ENCODE assay signal across 11 mouse cellular contexts in the genomic region with DNA sequence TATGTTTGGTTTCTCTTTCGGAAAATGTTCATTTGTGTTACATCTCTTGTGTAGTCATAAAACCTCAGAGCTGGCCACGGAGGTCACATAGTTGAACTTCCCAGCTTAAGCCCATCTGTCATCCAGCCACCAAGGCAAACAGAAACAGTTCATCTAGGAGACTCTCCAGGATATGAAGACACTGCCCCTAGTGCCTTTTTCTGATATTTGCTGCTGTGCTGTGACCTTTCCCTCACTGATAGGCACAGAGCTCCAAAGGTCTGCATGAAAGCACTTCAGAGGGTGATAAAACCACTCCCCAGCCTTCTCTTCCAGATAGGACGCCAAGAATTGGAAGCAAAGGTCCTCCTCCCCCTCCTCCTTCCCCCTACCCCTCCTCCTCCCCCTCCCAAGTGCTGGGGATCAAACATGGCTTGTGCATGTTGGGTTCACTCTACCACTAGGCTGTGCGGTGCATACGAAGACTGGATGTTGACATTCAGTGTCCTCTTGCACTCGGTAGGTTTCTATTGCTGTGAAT. TPM values are rescaled to one million over a fixed set of nuclear protein-coding genes. Genes with fewer than 3 reads are reported as not detected.
A peak's percentile ranks its signal among the peaks of the same experiment; 100 is the strongest.
DNase-seq lines count a peak whose midpoint lies in the region; ATAC-seq and TF ChIP-seq lines count a peak whose summit lies in the region.
"Had no signal": no experiment of that assay in that cellular context is flagged by ENCODE, and none has a peak within 500 bp of the region (broad histone marks: within the 10 kb centered on the region; RNA-seq: fewer than 3 reads in every experiment).

No protein-coding gene starts in this region.

- no peak overlapping the region for H3K27ac ChIP-seq in neural tube, embryonic 15.5 days (replicated peaks)
- no peak overlapping the region for H3K27ac ChIP-seq in liver, embryonic 13.5 days
- peak overlapping the region; percentile 13; the same call in 1 of the 2 replicates for H3K27ac ChIP-seq in stomach, postnatal 0 days (replicated peaks)
- H3K27ac ChIP-seq: macrophage had no signal

- H3K9ac ChIP-seq in neural tube, embryonic 15.5 days (replicated peaks): no peak overlapping the region
- H3K9ac ChIP-seq in liver, embryonic 13.5 days: no peak overlapping the region
- no peak overlapping the region for H3K9ac ChIP-seq in stomach, postnatal 0 days (ENCODE audit: low read length)

- no peak overlapping the region for H3K4me3 ChIP-seq in neural tube, embryonic 15.5 days (replicated peaks)
- H3K4me3 ChIP-seq in liver, embryonic 13.5 days (replicated peaks): no peak overlapping the region
- H3K4me3 ChIP-seq in stomach, postnatal 0 days (ENCODE audit: low read depth, low read length): no peak overlapping the region
- H3K4me3 ChIP-seq: embryonic facial prominence, embryonic 12.5 days had no signal

- DNase-seq in adrenal gland, adult (ENCODE audit: inconsistent age in 2 of 2, low spot score in 1 of 2): peak; percentile 42 to 83
- DNase-seq in adrenal gland, postnatal 25 days: no peak
- peak; percentile 19 for DNase-seq in neural tube, embryonic 10.5 days (ENCODE audit: extremely low spot score, low spot score)
- no peak for DNase-seq in liver, embryonic 13.5 days
- peak; percentile 53 for DNase-seq in stomach, postnatal 0 days (ENCODE audit: low spot score)
- DNase-seq in urinary bladder, adult 2 months (ENCODE audit: low spot score): no peak
- DNase-seq in cerebellum, postnatal 36 days: no peak
- DNase-seq: gastrocnemius, postnatal 14 days had no signal

- peaks cover 19% of the 10 kb centered on the region for H3K4me1 ChIP-seq in neural tube, embryonic 15.5 days
- H3K4me1 ChIP-seq in liver, embryonic 13.5 days (replicated peaks): peaks cover 19% of the 10 kb centered on the region; the same call in 1 of the 2 replicates
- peaks cover 3% of the 10 kb centered on the region; the same call in 1 of the 2 replicates for H3K4me1 ChIP-seq in stomach, postnatal 0 days (replicated peaks; ENCODE audit: control insufficient read depth, insufficient read depth)

- H3K36me3 ChIP-seq in neural tube, embryonic 15.5 days: no peaks in the 10 kb centered on the region
- H3K36me3 ChIP-seq in liver, embryonic 13.5 days: no peaks in the 10 kb centered on the region
- H3K36me3 ChIP-seq in stomach, postnatal 0 days (ENCODE audit: control insufficient read depth, insufficient read depth, low read length): no peaks in the 10 kb centered on the region

- peak; percentile 61 for TF ChIP-seq CTCF in stomach, postnatal 0 days (IDR thresholded peaks at IDR 0.05; ENCODE audit: low read depth)

- H3K4me2 ChIP-seq in neural tube, embryonic 15.5 days: no peak overlapping the region
- H3K4me2 ChIP-seq in liver, embryonic 13.5 days: no peak overlapping the region
- no peak overlapping the region for H3K4me2 ChIP-seq in stomach, postnatal 0 days (replicated peaks; ENCODE audit: low read depth)

- 67% methylated on average over 6 of the region's 6 CpGs for WGBS in neural tube, embryonic 15.5 days
- 50% methylated on average over 6 of the region's 6 CpGs for WGBS in liver, embryonic 13.5 days (ENCODE audit: insufficient replicate concordance)
- WGBS in stomach, postnatal 0 days: 43% methylated on average over 6 of the region's 6 CpGs

- H3K27me3 ChIP-seq in neural tube, embryonic 15.5 days (replicated peaks): no peaks in the 10 kb centered on the region
- peaks cover 46% of the 10 kb centered on the region for H3K27me3 ChIP-seq in liver, embryonic 13.5 days
- H3K27me3 ChIP-seq in stomach, postnatal 0 days (ENCODE audit: control insufficient read depth, insufficient read depth, low read length): no peaks in the 10 kb centered on the region
- H3K27me3 ChIP-seq: embryonic facial prominence, embryonic 12.5 days had no signal

- H3K9me3 ChIP-seq in neural tube, embryonic 15.5 days (replicated peaks): no peaks in the 10 kb centered on the region
- H3K9me3 ChIP-seq in liver, embryonic 13.5 days (replicated peaks): no peaks in the 10 kb centered on the region
- no peaks in the 10 kb centered on the region for H3K9me3 ChIP-seq in stomach, postnatal 0 days (ENCODE audit: control insufficient read depth, low read length)
- H3K9me3 ChIP-seq: embryonic facial prominence, embryonic 12.5 days had no signal

- ATAC-seq in neural tube, embryonic 15.5 days (ENCODE audit: low FRiP score): no peak
- ATAC-seq in liver, embryonic 13.5 days (ENCODE audit: low read depth): peak; percentile 49
- ATAC-seq in stomach, postnatal 0 days (ENCODE audit: low FRiP score, low TSS enrichment): peak; percentile 63

- no peak for TF ChIP-seq EP300 in stomach, postnatal 0 days (optimal IDR thresholded peaks at IDR 0.05)

RNA-seq across cellular contexts. Expression of a gene that starts 1.4 kb away (rescaled TPM):
- total RNA-seq in adrenal gland, postnatal 25 days (2021): 65.1 and 67.8 TPM in 2 replicates
- polyA plus RNA-seq in neural tube, embryonic 15.5 days (2015; fragmentation: Nextera tagmentation; extraction: Ambion mirVana): 14.4 and 28.2 TPM in 2 replicates
- 11.7 and 12.6 TPM in 2 replicates for polyA plus RNA-seq in liver, embryonic 13.5 days (2015; fragmentation: Nextera tagmentation; extraction: Ambion mirVana)
- 126 and 129 TPM in 2 replicates for polyA plus RNA-seq in stomach, postnatal 0 days (2015; fragmentation: Nextera tagmentation; extraction: Ambion mirVana)
- polyA plus RNA-seq in urinary bladder, adult 2 months (2012; rRNA removed): 66.0 and 70.3 TPM in 2 replicates
- polyA plus RNA-seq: macrophage had no signal

RNA-seq across cellular contexts. Expression of a gene that starts 28.8 kb away (rescaled TPM):
- total RNA-seq in adrenal gland, postnatal 25 days (2021): 82.4 and 88.1 TPM in 2 replicates
- 2.6 and 6.9 TPM in 2 replicates for polyA plus RNA-seq in neural tube, embryonic 15.5 days (2015; fragmentation: Nextera tagmentation; extraction: Ambion mirVana)
- polyA plus RNA-seq in liver, embryonic 13.5 days (2015; fragmentation: Nextera tagmentation; extraction: Ambion mirVana): 5.2 and 6.3 TPM in 2 replicates
- polyA plus RNA-seq in stomach, postnatal 0 days (2015; fragmentation: Nextera tagmentation; extraction: Ambion mirVana): 21.6 and 24.4 TPM in 2 replicates
- 23.3 and 34.3 TPM in 2 replicates for polyA plus RNA-seq in urinary bladder, adult 2 months (2012; rRNA removed)

RNA-seq across cellular contexts. Expression of a gene that starts 49.6 kb away (rescaled TPM):
- not detected in 2 replicates for total RNA-seq in adrenal gland, postnatal 25 days (2021)
- not detected in 2 replicates for polyA plus RNA-seq in neural tube, embryonic 15.5 days (2015; fragmentation: Nextera tagmentation; extraction: Ambion mirVana)
- not detected in 2 replicates for polyA plus RNA-seq in liver, embryonic 13.5 days (2015; fragmentation: Nextera tagmentation; extraction: Ambion mirVana)
- polyA plus RNA-seq in stomach, postnatal 0 days (2015; fragmentation: Nextera tagmentation; extraction: Ambion mirVana): 0.35 and 0.44 TPM in 2 replicates
- not detected in 2 replicates for polyA plus RNA-seq in urinary bladder, adult 2 months (2012; rRNA removed)
- total RNA-seq: gastrocnemius, postnatal 14 days had no signal
- polyA plus RNA-seq: embryonic facial prominence, embryonic 12.5 days; macrophage had no signal

Comparison
In these comparisons a context has a peak if more than half of its experiments do, and no peak if none do; other contexts are left out.
1. DNase-seq: peak in adrenal gland, adult (2 of 2), neural tube, embryonic 10.5 days (single experiment) and stomach, postnatal 0 days (single experiment); none in adrenal gland, postnatal 25 days (single experiment), liver, embryonic 13.5 days (single experiment), urinary bladder, adult 2 months (single experiment) and cerebellum, postnatal 36 days (0 of 2).